Mouse (Mus musculus): ENCODE measurements around the gene Calml3. TPM values are rescaled to one million over a fixed set of nuclear protein-coding genes. Genes with fewer than 3 reads are reported as not detected.
A peak's percentile ranks its signal among the peaks of the same experiment; 100 is the strongest.

Gene Calml3
- polyA plus RNA-seq, 1 experiment from 2014 or later = 0.15 TPM

- ATAC-seq (peak; percentile 60), DNase-seq (ENCODE audit: low read depth, low spot score) (peak; percentile 97)
- ChIA-PET CTCF (interaction anchor here (0.9 to 3.5 kb wide), 3 partner anchors 11 to 120 kb away, joined by 3 to 13 read pairs (median 3); no protein-coding TSS in a partner anchor), POLR2A (interaction anchor here (0.9 to 1.2 kb wide), 4 partner anchors 11 to 123 kb away, joined by 3 to 5 read pairs (median 4); no protein-coding TSS in a partner anchor)
- in situ Hi-C loops (cut with MboI; ENCODE audit: low pct_unique_long_range_greater_than_20kb) = no loop called here
- TF ChIP-seq CTCF (IDR thresholded peaks at IDR 0.05) = no peak
- H3K27me3 ChIP-seq = no peaks in the 10 kb centered on the region
Measured at GRCm38 (mm10) chr13:3770170-3771024, 33.7 kb downstream of the Calml3 start.

GRCm38 (mm10) chr13:3769531-3769930 is 34.6 kb downstream of the Calml3 start:
- TF ChIP-seq CTCF (IDR thresholded peaks at IDR 0.05) = no peak
- ChIA-PET CTCF (interaction anchor here (0.7 kb wide), 1 partner anchor 124 kb away, joined by 3 read pairs; no protein-coding TSS in a partner anchor), POLR2A (interaction anchor here (0.9 to 1.2 kb wide), 3 partner anchors 21 to 118 kb away, joined by 4 to 9 read pairs (median 5); no protein-coding TSS in a partner anchor)
- no peaks in the 10 kb centered on the region for H3K27me3 ChIP-seq
- in situ Hi-C loops (cut with MboI; ENCODE audit: low pct_unique_long_range_greater_than_20kb) = no loop called here
- ATAC-seq (no peak), DNase-seq (ENCODE audit: low read depth, low spot score) (no peak)

- ATAC-seq (no peak), DNase-seq (ENCODE audit: low read depth, low spot score) (no peak)
- in situ Hi-C loops (cut with MboI; ENCODE audit: low pct_unique_long_range_greater_than_20kb) = no loop called here
- H3K27me3 ChIP-seq = no peaks in the 10 kb centered on the region
- CTCF ChIA-PET = interaction anchor here (0.7 to 2.9 kb wide), 3 partner anchors 23 to 124 kb away, joined by 3 to 12 read pairs (median 3); no protein-coding TSS in a partner anchor
- POLR2A ChIA-PET = interaction anchor here (0.7 to 1.1 kb wide), 3 partner anchors 20 to 45 kb away, joined by 3 to 9 read pairs (median 3); no protein-coding TSS in a partner anchor
- no peak for TF ChIP-seq CTCF (IDR thresholded peaks at IDR 0.05)
Measured at GRCm38 (mm10) chr13:3768621-3769020, 35.5 kb downstream of the Calml3 start.

- no peak for DNase-seq (ENCODE audit: low read depth, low spot score)
- in situ Hi-C loops (cut with MboI; ENCODE audit: low pct_unique_long_range_greater_than_20kb) = no loop called here
- CTCF ChIA-PET = interaction anchor here (2.9 kb wide), 1 partner anchor 101 kb away, joined by 12 read pairs; no protein-coding TSS in a partner anchor
- no peak for ATAC-seq
- POLR2A ChIA-PET = interaction anchor here (1.0 to 1.3 kb wide), 3 partner anchors 16 to 96 kb away, joined by 3 to 4 read pairs (median 3); no protein-coding TSS in a partner anchor
- TF ChIP-seq CTCF (IDR thresholded peaks at IDR 0.05) = no peak
- no peaks in the 10 kb centered on the region for H3K27me3 ChIP-seq
Measured at GRCm38 (mm10) chr13:3767086-3767485, 37.0 kb downstream of the Calml3 start.

GRCm38 (mm10) chr13:3765781-3766180 is 38.3 kb downstream of the Calml3 start:
- peak; percentile 10 for ATAC-seq
- no peak for TF ChIP-seq CTCF (IDR thresholded peaks at IDR 0.05)
- in situ Hi-C loops (cut with MboI; ENCODE audit: low pct_unique_long_range_greater_than_20kb) = no loop called here
- H3K27me3 ChIP-seq = no peaks in the 10 kb centered on the region
- ChIA-PET CTCF (interaction anchor here (0.8 to 2.9 kb wide), 2 partner anchors 100 to 131 kb away, joined by 3 to 12 read pairs; no protein-coding TSS in a partner anchor), POLR2A (interaction anchor here (1.0 kb wide), 1 partner anchor 125 kb away, joined by 3 read pairs; no protein-coding TSS in a partner anchor)
- DNase-seq (ENCODE audit: low read depth, low spot score) = no peak

GRCm38 (mm10) chr13:3761131-3761530 is 43.0 kb downstream of the Calml3 start:
- H3K27me3 ChIP-seq = no peaks in the 10 kb centered on the region
- ChIA-PET POLR2A (no interaction called here), CTCF (interaction anchor here (1.4 to 3.3 kb wide), 2 partner anchors 7 to 9 kb away, joined by 3 to 16 read pairs; no protein-coding TSS in a partner anchor)
- no peak for ATAC-seq
- DNase-seq (ENCODE audit: low read depth, low spot score) = no peak
- no peak for TF ChIP-seq CTCF (IDR thresholded peaks at IDR 0.05)
- in situ Hi-C loops (cut with MboI; ENCODE audit: low pct_unique_long_range_greater_than_20kb) = no loop called here

DNA sequence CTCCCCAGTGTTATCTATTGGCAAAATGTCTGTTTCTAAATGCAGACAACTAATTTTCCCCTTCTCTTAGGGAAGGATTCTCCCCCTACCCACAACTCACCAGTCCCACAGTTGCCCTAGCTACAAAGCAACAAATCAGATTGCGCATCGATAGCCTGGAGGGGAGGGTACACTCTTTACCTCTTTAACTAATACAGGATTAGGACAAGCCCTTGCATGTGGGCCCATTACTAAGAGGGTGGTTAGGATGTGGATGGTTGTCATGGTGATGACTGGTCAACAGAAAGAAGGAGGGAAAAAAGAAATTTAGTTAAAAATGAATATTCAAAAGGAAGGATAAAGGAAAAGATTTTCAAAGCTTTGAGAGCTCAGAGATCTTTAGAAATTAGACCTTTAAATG is 45.8 kb downstream of the Calml3 start:
- in situ Hi-C loops (cut with MboI; ENCODE audit: low pct_unique_long_range_greater_than_20kb) = no loop called here
- no peaks in the 10 kb centered on the region for H3K27me3 ChIP-seq
- ChIA-PET POLR2A (interaction anchor here (1.7 kb wide), 1 partner anchor 130 kb away, joined by 6 read pairs; no protein-coding TSS in a partner anchor), CTCF (interaction anchor here (0.9 to 1.6 kb wide), 2 partner anchors 47 to 93 kb away, joined by 3 read pairs; no protein-coding TSS in a partner anchor)
- TF ChIP-seq CTCF (IDR thresholded peaks at IDR 0.05) = no peak
- DNase-seq (ENCODE audit: low read depth, low spot score) = no peak
- no peak for ATAC-seq

DNA sequence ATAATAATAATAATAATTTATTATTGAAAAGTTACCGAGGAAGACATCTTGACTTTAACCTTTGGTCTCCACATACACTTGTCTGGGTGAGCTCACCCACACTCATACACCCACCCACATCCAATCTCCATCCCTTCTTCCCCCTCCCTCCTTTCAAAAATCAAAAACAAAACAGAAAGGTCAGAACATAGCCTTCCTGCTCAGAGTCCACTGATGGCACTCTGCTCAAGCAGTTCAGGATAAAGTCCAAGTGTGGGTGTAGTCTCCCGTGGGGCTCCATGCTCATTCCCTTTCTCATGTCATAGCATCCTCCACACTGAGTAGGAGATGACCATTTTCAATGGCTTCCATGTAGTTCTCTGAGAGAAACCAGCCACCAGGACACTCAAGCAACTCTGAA is 50.8 kb downstream of the Calml3 start:
- no peak for TF ChIP-seq CTCF (IDR thresholded peaks at IDR 0.05)
- H3K27me3 ChIP-seq = no peaks in the 10 kb centered on the region
- POLR2A ChIA-PET = interaction anchor here (1.1 kb wide), 1 partner anchor 9 kb away, joined by 3 read pairs; no protein-coding TSS in a partner anchor
- DNase-seq (ENCODE audit: low read depth, low spot score) (no peak), ATAC-seq (no peak)
- CTCF ChIA-PET = interaction anchor here (3.5 kb wide), 1 partner anchor 10 kb away, joined by 16 read pairs; no protein-coding TSS in a partner anchor
- in situ Hi-C loops (cut with MboI; ENCODE audit: low pct_unique_long_range_greater_than_20kb) = no loop called here

Other genes with a start within 250 kb of the Calml3 start
- gene Fam208b, start 193.2 kb downstream of the Calml3 start, polyA plus RNA-seq (2021) = 26.3 TPM
- 14.2 TPM for gene Asb13, start 170.3 kb downstream of the Calml3 start, polyA plus RNA-seq (2021)
- not detected for gene Calm4, start 33.4 kb upstream of the Calml3 start, polyA plus RNA-seq (2021)
- not detected for gene Calm5, start 49.9 kb upstream of the Calml3 start, polyA plus RNA-seq (2021)
- 319 TPM for gene Net1, start 113.9 kb upstream of the Calml3 start, polyA plus RNA-seq (2021)
- gene Tubal3, start 114.0 kb upstream of the Calml3 start, polyA plus RNA-seq (2021) = not detected
- not detected for gene Ucn3, start 141.0 kb upstream of the Calml3 start, polyA plus RNA-seq (2021)
- gene Akr1c14, start 244.7 kb upstream of the Calml3 start, polyA plus RNA-seq (2021) = 2.2 TPM